Mouse (Mus musculus) c-Kit-positive CD71-negative TER-119-negative erythroid progenitor cells, embryonic 14.5 days (primary cell): Measurements from ENCODE around the gene Oas1d.
A peak's percentile ranks its signal among the peaks of the same experiment; 100 is the strongest.
"Not testable (repeated sequence)": the region's sequence is repeated elsewhere in the genome, so short reads cannot be mapped to it uniquely, and the experiment has no call there.

Source experiments
- DNase-seq: peaks from one replicate; pipeline ENCODE4 v3.0.0-alpha.2; 2013; ENCODE audit warnings: low read depth

The Oas1d gene

GRCm38 (mm10) chr5:120902056-120902455, 12.3 kb upstream of the Oas1d start:
- no peak for DNase-seq

- DNase-seq = not testable (repeated sequence)
Observed at GRCm38 (mm10) chr5:120906791-120907733, 7.3 kb upstream of the Oas1d start, which contains the start of gene Oas1a. Oas1a (minus strand) TSS chr5:120907521.

DNA sequence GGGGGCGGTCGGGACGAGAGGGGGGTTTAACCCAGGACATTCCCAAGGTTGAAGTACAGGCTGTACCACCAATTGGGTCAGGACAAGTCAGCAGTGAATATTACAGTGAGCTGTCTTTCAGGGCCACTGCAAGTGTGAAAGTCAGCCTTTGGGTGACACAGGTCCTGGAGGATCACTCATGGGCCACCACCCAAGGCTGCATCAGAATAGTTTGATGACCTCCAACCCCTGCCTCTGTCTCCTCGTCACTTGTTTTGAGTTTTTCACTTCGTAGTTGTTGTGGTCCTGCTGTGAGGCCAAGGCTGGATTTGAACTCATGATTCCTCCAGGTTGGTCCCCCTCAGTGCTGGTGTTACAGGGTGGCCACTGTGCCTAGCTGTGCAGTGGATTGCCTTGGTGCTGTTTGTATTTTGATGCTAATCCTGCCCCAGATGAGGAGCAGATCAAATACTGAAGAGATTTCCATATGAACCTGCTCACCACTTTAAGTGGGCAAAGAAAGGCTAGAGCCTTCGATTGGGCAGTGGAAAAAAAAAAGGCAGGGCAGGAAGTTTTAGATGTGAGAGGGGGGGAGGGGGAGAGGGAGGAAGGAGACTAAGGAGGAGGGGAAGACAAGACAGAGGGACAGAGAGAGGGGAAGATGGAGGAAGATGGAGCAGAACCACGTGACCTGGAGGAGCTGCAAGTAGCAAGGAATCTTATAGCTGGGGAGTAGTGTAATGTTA, 6.0 kb upstream of the Oas1d start:
- no peak for DNase-seq

- DNase-seq = not testable (repeated sequence)
Observed at GRCm38 (mm10) chr5:120919156-120919935, 5.0 kb downstream of the Oas1d start.

DNA sequence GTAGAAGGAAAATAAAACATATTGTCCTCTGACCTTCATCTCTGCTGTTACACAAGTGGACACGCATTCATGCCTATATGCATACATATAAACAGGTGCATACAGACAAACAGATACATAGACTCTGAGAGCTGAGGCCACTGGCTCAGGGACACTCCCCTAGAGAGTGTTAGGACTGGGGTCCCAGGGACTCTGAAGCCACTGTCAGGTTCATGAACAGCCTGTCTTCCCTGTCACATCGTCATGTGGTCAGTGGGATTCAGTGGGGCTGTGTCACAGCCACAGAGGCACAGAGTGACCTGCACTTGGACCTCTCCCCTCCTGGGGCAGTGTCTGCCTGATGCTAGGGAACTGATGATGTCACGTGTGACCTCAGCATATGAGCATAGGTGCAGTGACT, 6.0 kb downstream of the Oas1d start:
- no peak for DNase-seq

- no peak for DNase-seq
Observed at GRCm38 (mm10) chr5:120923969-120924368, 9.6 kb downstream of the Oas1d start.

- not testable (repeated sequence) for DNase-seq
Observed at GRCm38 (mm10) chr5:120924520-120924919, 10.2 kb downstream of the Oas1d start.

DNA sequence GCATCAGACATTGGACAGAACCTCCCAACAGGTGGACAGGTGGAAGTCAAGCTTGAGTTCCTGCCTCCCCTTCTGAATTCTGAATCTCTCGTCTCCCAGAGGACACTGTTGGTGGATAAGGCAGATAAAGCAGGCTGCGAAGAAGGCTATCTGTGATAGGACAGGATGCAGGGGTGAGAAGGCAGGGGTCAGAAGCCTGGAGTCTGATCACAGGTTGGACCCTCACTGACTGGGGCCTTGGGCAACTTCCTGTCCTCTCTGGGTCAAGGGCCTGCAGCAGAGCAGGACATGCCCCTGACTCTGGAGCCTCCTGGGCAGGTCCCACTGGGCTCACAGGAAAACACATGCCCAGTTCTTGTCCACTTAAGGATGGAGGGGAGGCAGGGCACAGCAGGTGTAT, 12.0 kb downstream of the Oas1d start:
- not testable (repeated sequence) for DNase-seq

DNA sequence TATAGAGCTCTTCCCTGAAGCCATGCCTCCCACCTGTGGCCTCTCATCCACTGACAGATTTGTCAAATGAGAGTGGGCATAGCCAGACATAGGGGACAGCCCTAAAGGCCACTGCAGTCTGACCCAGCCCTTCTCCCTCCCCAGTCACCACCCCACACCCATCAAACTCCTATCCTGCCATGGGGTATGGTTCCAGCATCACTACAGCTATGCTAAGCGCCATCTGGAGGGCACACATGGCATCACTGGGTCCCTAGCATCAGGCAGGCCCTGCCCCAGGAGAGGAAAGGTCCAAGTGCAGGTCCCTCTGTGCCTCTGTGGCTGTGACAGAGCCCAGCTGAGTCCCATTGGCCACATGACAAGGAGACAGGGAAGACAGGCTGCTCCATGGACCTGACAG, 12.7 kb downstream of the Oas1d start:
- no peak for DNase-seq

- DNase-seq = no peak
Observed at GRCm38 (mm10) chr5:120933966-120934365, 19.6 kb downstream of the Oas1d start.

- no peak for DNase-seq
Observed at GRCm38 (mm10) chr5:120937841-120938240, 23.5 kb downstream of the Oas1d start.

GRCm38 (mm10) chr5:120938586-120938985, 24.2 kb downstream of the Oas1d start:
- no peak for DNase-seq

DNA sequence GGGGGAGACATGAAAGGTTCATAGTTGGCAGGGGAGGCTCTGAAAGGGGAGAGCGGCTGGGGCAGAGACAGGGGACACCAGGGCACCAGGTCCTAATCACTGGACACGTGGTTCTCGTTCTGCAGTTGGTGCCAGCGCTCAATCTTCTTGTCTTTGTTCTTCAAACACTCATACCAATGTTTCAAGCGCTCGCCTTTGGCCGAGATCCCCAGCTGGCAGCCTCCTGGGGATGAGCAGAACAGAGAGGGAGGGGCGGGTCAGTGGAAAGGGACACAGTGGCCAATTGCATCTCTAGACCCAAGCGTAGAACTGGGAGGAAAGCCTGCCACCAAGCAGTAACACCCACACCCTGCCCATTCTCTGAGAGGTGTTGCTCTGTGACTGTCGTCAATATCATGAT, 27.7 kb downstream of the Oas1d start:
- no peak for DNase-seq

DNA sequence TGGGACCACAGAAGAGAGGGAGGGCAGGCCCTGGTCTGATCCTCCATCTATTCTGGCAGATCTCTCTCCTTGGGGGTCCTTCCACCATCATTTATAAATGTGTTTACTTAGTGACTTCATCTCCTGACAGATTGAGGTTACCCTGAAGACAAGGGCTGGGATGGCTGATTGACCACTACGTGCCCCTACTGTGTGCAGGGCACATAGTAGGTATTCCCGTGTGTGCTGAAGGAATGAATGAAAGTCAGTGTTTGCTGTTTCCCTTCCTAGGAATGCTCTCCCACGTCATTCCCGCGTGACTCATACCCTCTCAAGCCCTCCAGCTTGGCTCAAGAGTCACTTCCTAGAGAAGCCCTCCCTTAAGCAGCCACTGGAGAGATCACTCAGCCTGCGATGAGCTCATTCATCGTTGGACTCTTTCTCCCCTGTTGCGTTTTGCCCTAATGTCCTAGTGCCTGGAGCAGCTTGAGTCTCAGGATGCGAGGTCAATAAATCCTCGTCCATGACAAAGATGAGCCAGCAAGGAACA, 38.0 kb downstream of the Oas1d start:
- DNase-seq = no peak

- DNase-seq = peak; percentile 38
Observed at GRCm38 (mm10) chr5:120953974-120954373, 39.6 kb downstream of the Oas1d start.

GRCm38 (mm10) chr5:120961004-120961403, 46.7 kb downstream of the Oas1d start:
- DNase-seq = no peak

GRCm38 (mm10) chr5:120966156-120966555, 51.8 kb downstream of the Oas1d start:
- no peak for DNase-seq

GRCm38 (mm10) chr5:120966894-120967293, 52.6 kb downstream of the Oas1d start:
- DNase-seq = no peak

- DNase-seq = no peak
Observed at GRCm38 (mm10) chr5:120967355-120968133, 53.2 kb downstream of the Oas1d start.

DNA sequence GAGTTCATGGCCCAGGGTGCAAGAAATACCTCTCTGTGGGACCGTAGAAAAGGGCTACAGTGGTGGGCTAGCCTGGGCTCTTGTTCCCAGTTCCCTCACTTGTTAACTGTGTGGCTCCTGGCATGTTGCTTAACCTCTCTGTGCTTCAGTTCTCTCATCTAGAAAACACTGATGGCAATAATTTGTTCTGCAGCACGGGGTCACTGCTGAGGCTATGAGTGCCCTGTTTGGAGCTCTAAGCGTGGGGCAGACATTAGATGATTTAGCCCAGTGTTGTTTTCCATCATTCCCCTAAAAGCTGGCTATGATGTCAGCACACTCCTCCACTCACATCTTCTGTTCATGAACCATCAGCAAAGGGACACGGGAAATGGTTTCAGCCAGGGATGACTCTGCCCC, 53.8 kb downstream of the Oas1d start:
- DNase-seq = no peak

- no peak for DNase-seq
Observed at GRCm38 (mm10) chr5:120968799-120969198, 54.5 kb downstream of the Oas1d start.
